ENCODE assay signal across 15 mouse cellular contexts in the genomic region with DNA sequence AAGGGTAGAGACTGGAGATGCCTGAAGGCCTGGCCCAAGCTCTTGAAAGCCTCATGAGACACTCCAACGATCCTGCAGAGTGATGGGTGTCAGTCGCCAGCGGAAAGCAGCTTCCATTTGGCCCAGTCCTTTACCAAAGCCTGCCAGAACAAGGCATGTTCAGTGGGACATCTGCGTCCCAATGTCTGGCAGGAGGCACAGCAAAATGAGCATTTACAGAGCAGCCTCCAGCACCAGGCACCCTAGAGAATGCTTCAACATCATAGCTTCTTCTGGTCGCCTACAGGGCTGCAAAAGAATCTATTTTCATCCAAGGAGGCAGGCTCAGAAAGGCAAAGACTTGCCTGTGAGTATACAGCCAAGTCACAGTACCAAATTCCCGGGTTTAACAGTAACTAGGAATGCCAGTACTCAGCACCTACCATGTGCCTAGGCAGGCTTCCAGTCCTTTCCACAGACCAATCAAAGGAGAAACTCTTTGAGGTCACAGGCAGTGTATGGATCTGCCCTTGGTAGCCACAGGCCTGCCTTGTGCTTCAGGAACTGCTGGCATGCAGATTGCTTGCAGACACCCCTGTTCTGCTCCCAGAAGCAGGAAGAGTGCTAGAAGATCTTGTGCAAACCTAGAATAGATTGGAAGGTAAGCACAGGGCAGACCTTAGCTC. TPM values are rescaled to one million over a fixed set of nuclear protein-coding genes. Genes with fewer than 3 reads are reported as not detected.
DNase-seq lines count a peak whose midpoint lies in the region; ATAC-seq and TF ChIP-seq lines count a peak whose summit lies in the region.
"Had no signal": no experiment of that assay in that cellular context is flagged by ENCODE, and none has a peak within 500 bp of the region (broad histone marks: within the 10 kb centered on the region; RNA-seq: fewer than 3 reads in every experiment).

No protein-coding gene starts in this region.

- H3K4me1 ChIP-seq in cortical plate, adult 2 months (ENCODE audit: control insufficient read depth, insufficient read depth, low read length) = peaks cover 7% of the 10 kb centered on the region
- H3K4me1 ChIP-seq: lung, embryonic 15.5 days; midbrain, embryonic 10.5 days had no signal

- 0 out of 2 replicates have a peak, but pooled peaks have one; percentile 25 for TF ChIP-seq POLR2A in cortical plate, adult 2 months (IDR thresholded peaks at IDR 0.05; ENCODE audit: extremely low read depth, insufficient read depth, low read length)

- no peak for ATAC-seq in activated CD4-positive, CD25-positive, alpha-beta regulatory T cell, adult 4 months
- ATAC-seq: forebrain, embryonic 16.5 days had no signal

- peak; percentile 60 to 71 for DNase-seq in kidney, adult 8-10 months
- no peak for DNase-seq in kidney, postnatal 4 days
- DNase-seq in layer of hippocampus, adult 18-20 months (ENCODE audit: low spot score in 2 of 2) = peak; percentile 68 to 80
- DNase-seq in left cerebral cortex, postnatal 36 days (ENCODE audit: low spot score in 2 of 2) = peak; percentile 60 to 70
- DNase-seq in cerebellum, adult 9-10 months = no peak

- intact Hi-C loops in left cerebral cortex, postnatal 36 days (cut with DNase I) = no loop called here

- TF ChIP-seq CTCF in cortical plate, adult 2 months (IDR thresholded peaks at IDR 0.05; ENCODE audit: extremely low read depth, insufficient read depth, low read length) = no peak

- no peak overlapping the region for H3K4me3 ChIP-seq in cortical plate, adult 2 months (ENCODE audit: insufficient read depth, low read length)
- H3K4me3 ChIP-seq: lung, embryonic 15.5 days; midbrain, embryonic 10.5 days had no signal

- H3K27ac ChIP-seq in cortical plate, adult 2 months (ENCODE audit: insufficient read depth, low read length) = peak overlapping the region; percentile 30; the same call in 1 of the 2 replicates
- H3K27ac ChIP-seq: lung, embryonic 15.5 days; midbrain, embryonic 10.5 days had no signal

RNA-seq across cellular contexts. Expression of a gene that starts 28.7 kb away (rescaled TPM):
- polyA plus RNA-seq in cortical plate, adult 2 months (2012; rRNA removed) = 79.8 and 86.4 TPM in 2 replicates
- 100 to 1,000 TPM; 114 to 118 TPM for total RNA-seq in layer of hippocampus, adult 18-20 months (2021)
- 100 to 1,000 TPM; 119 to 126 TPM for total RNA-seq in left cerebral cortex, postnatal 36 days (2021)
- under 1 TPM in 1 of 2 experiments, not detected in 1; 0.13 TPM for polyA plus RNA-seq in activated CD4-positive, CD25-positive, alpha-beta regulatory T cell, adult 4 months (2017; shearing (Covaris generic))
- total RNA-seq: hematopoietic stem cell, adult 5-6 weeks had no signal

RNA-seq across cellular contexts. Expression of a gene that starts 31.6 kb away (rescaled TPM):
- polyA plus RNA-seq in cortical plate, adult 2 months (2012; rRNA removed) = 14.9 and 15.1 TPM in 2 replicates
- total RNA-seq in layer of hippocampus, adult 18-20 months (2021) = 10 to 100 TPM; 32.7 to 33.9 TPM
- total RNA-seq in left cerebral cortex, postnatal 36 days (2021) = 10 to 100 TPM; 32.4 to 33.7 TPM
- polyA plus RNA-seq in activated CD4-positive, CD25-positive, alpha-beta regulatory T cell, adult 4 months (2017; shearing (Covaris generic)) = 10 to 100 TPM; 29.3 to 37.0 TPM

RNA-seq across cellular contexts. Expression of a gene that starts 33.4 kb away (rescaled TPM):
- polyA plus RNA-seq in cortical plate, adult 2 months (2012; rRNA removed) = not detected in 2 replicates
- total RNA-seq in layer of hippocampus, adult 18-20 months (2021) = 10 to 100 TPM; 15.2 to 19.6 TPM
- total RNA-seq in left cerebral cortex, postnatal 36 days (2021) = 10 to 100 TPM; 13.7 to 17.3 TPM
- polyA plus RNA-seq in activated CD4-positive, CD25-positive, alpha-beta regulatory T cell, adult 4 months (2017; shearing (Covaris generic)) = not detected
- total RNA-seq: hematopoietic stem cell, adult 5-6 weeks had no signal
- polyA plus RNA-seq: embryonic facial prominence, embryonic 14.5 days; forebrain, embryonic 16.5 days; intestine, embryonic 14.5 days; limb, embryonic 14.5 days; lung, embryonic 15.5 days; stomach, embryonic 14.5 days had no signal

RNA-seq across cellular contexts. Expression of a gene that starts 52.7 kb away (rescaled TPM):
- polyA plus RNA-seq in cortical plate, adult 2 months (2012; rRNA removed) = 178 and 198 TPM in 2 replicates
- total RNA-seq in layer of hippocampus, adult 18-20 months (2021) = 100 to 1,000 TPM in 1 of 2 experiments, 10 to 100 TPM in 1; 98.4 to 101 TPM
- total RNA-seq in left cerebral cortex, postnatal 36 days (2021) = 100 to 1,000 TPM in 1 of 2 experiments, 10 to 100 TPM in 1; 99.7 to 113 TPM
- 10 to 100 TPM; 74.4 to 88.7 TPM for polyA plus RNA-seq in activated CD4-positive, CD25-positive, alpha-beta regulatory T cell, adult 4 months (2017; shearing (Covaris generic))

Comparison
In these comparisons a context has a peak if more than half of its experiments do, and no peak if none do; other contexts are left out.
1. DNase-seq: peak in kidney, adult 8-10 months (2 of 2), layer of hippocampus, adult 18-20 months (2 of 2) and left cerebral cortex, postnatal 36 days (2 of 2); none in kidney, postnatal 4 days (0 of 2) and cerebellum, adult 9-10 months (single experiment).